Mouse (Mus musculus) ES-Bruce4 (cell line): ENCODE measurements around the gene Btbd35f8. TPM values are rescaled to one million over a fixed set of nuclear protein-coding genes. Genes with fewer than 3 reads are reported as not detected.
"Not testable (repeated sequence)": the region's sequence is repeated elsewhere in the genome, so short reads cannot be mapped to it uniquely, and the experiment has no call there.

ENCODE experiments used
- H3K27ac ChIP-seq: 2 replicates; pipeline ENCODE4 v1.5.1; 2012; ENCODE audit warnings: low read length, inconsistent platforms; ENCODE audit not compliant: insufficient read depth
- H3K27me3 ChIP-seq: 2 replicates; pipeline ENCODE4 v1.6.1; 2012; ENCODE audit warnings: mild to moderate bottlenecking, low read length, inconsistent platforms; ENCODE audit not compliant: control insufficient read depth, poor library complexity, insufficient read depth, severe bottlenecking
- H3K36me3 ChIP-seq: 2 replicates; pipeline ENCODE4 v1.6.1; 2012; ENCODE audit warnings: inconsistent platforms, mild to moderate bottlenecking, low read length, moderate library complexity; ENCODE audit not compliant: control insufficient read depth, poor library complexity, insufficient read depth, severe bottlenecking
- H3K4me1 ChIP-seq: one replicate; pipeline ENCODE4 v1.8.1; 2011; ENCODE audit warnings: low read length; ENCODE audit not compliant: control insufficient read depth, insufficient read depth
- H3K4me3 ChIP-seq: 2 replicates; pipeline ENCODE4 v1.5.1; 2011; ENCODE audit warnings: low read depth, mild to moderate bottlenecking, low read length
- H3K9ac ChIP-seq: 2 replicates; pipeline ENCODE4 v1.6.1; 2012; ENCODE audit warnings: low read depth, mild to moderate bottlenecking, inconsistent platforms; ENCODE audit not compliant: poor library complexity, severe bottlenecking
- H3K9me3 ChIP-seq: replicated peaks from 2 replicates; pipeline ENCODE4 v1.6.1; 2012; ENCODE audit warnings: mild to moderate bottlenecking, low read length, inconsistent platforms; ENCODE audit not compliant: control insufficient read depth, poor library complexity, insufficient read depth, severe bottlenecking
- polyA plus RNA-seq: library from polyadenylated mRNA; stranded (reverse); fragments of >200 nt; gene quantifications from 2 replicates; pipeline ENCODE4 v1.2.4, GENCODE M21; 2011; ENCODE audit warnings: low read depth; ENCODE audit not compliant: missing spikeins, insufficient read depth, insufficient read length

Btbd35f8 gene
- not detected in 2 replicates for polyA plus RNA-seq

GRCm38 (mm10) chrX:34450224-34450623 lies at the start of gene Btbd35f8:
Gene Btbd35f8, plus strand, starts transcription at chrX:34450524.
- not testable (repeated sequence) for H3K9ac ChIP-seq, H3K4me1 ChIP-seq, H3K36me3 ChIP-seq, H3K4me3 ChIP-seq, H3K27me3 ChIP-seq, H3K9me3 ChIP-seq, H3K27ac ChIP-seq

Other genes starting within 250 kb of the Btbd35f8 start
- gene Spin2g, start 211.8 kb upstream of the Btbd35f8 start, polyA plus RNA-seq = not detected in 2 replicates